Mouse (Mus musculus) small intestine, adult 2 months (tissue): Measurements from ENCODE around the gene Dync1i1. TPM values are rescaled to one million over a fixed set of nuclear protein-coding genes. Genes with fewer than 3 reads are reported as not detected.

Source experiments
- H3K27ac ChIP-seq: fragments of 200-500 bp; 2 replicates; pipeline ENCODE4 v1.5.1; 2012; ENCODE audit warnings: low read depth, low read length, control low read depth, inconsistent platforms; ENCODE audit not compliant: insufficient read depth
- H3K27me3 ChIP-seq: fragments of 200-500 bp; 2 replicates; pipeline ENCODE4 v1.6.1; 2012; ENCODE audit warnings: mild to moderate bottlenecking, moderate library complexity, low read length, inconsistent platforms; ENCODE audit not compliant: control insufficient read depth, insufficient read depth
- H3K36me3 ChIP-seq: fragments of 200-500 bp; 2 replicates; pipeline ENCODE4 v1.6.1; 2012; ENCODE audit warnings: mild to moderate bottlenecking, low read length, control low read depth, inconsistent platforms; ENCODE audit not compliant: control insufficient read depth, insufficient read depth
- H3K4me1 ChIP-seq: fragments of 200-500 bp; 2 replicates; pipeline ENCODE4 v1.6.1; 2012; ENCODE audit warnings: low read length, inconsistent platforms, mixed read lengths; ENCODE audit not compliant: control insufficient read depth, insufficient read depth, insufficient read length
- H3K4me3 ChIP-seq: fragments of 200-500 bp; 2 replicates; pipeline ENCODE4 v1.5.1; 2012; ENCODE audit warnings: low read depth, mild to moderate bottlenecking, control low read depth, inconsistent platforms, low read length, moderate library complexity
- CTCF ChIP-seq: fragments of 200-500 bp; IDR thresholded peaks from 2 replicates; pipeline ENCODE4 v1.5.1; 2012; ENCODE audit warnings: low read depth, mild to moderate bottlenecking, control low read depth, inconsistent platforms, low read length, moderate library complexity, mixed read lengths; ENCODE audit not compliant: insufficient replicate concordance, insufficient read length; ENCODE audit errors: extremely low read depth
- POLR2A ChIP-seq: fragments of 200-500 bp; IDR thresholded peaks from 2 replicates; pipeline ENCODE4 v1.6.1; 2012; ENCODE audit warnings: low read depth, mild to moderate bottlenecking, control low read depth, inconsistent platforms, low read length, moderate library complexity
- WGBS: fragments of 180-500 bp; shearing (Covaris S2); methylation state at CpG from one replicate; pipeline ENCODE4 v1.1.7; 2018; 5-methylcytosine and 5-hydroxymethylcytosine counted together
- polyA plus RNA-seq: library from polyadenylated mRNA; depleted of rRNA; stranded (reverse); fragments of >200 nt; gene quantifications from 2 replicates; pipeline ENCODE4 v1.2.3, GENCODE M21; 2012

Dync1i1 gene
- polyA plus RNA-seq, 1 experiment, result 0.25 TPM

DNA sequence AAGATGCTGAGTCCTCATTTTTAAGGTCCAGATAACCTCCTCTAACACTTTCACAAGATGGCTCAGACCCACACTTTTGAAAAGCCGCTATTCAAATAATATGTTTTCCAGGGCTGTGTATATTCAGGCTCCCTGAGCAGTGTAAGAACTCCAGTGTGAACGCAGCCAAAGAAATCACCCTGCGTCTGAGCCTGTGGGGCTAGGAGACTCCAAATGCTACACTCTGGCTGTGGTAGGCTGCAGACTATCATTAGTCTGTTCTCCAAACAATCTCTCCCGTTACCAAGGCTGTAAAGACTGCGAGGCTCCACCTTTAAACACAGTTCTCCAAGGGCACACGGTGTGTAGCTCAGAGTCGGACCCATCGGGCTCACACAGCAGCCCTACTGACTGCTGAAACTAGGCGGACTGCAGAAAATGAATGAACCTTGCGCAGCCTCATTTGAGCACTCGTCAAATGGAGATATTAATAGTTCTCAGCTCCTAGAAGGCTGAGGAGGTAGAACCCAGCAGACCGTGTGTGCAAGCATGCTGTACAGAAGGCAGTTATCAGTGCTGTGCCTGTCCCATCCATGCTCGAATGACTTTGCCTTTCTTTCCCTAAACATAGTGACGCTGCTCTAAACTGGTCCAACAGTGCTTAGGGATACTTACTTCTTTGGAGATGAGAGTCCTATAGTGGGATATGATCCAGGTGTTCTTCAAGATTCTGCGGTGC is 146.3 kb downstream of the Dync1i1 start:
- 60% methylated on average over 15 of the region's 15 CpGs for WGBS
- Histone ChIP-seq H3K27me3 (no peaks in the 10 kb centered on the region; the same call in 1 of the 2 replicates), H3K4me1 (no peaks in the 10 kb centered on the region)

GRCm38 (mm10) chr6:5889341-5889740 is 163.9 kb downstream of the Dync1i1 start:
- Histone ChIP-seq H3K27me3 (no peaks in the 10 kb centered on the region), H3K27ac (no peak overlapping the region), H3K4me3 (no peak overlapping the region), H3K4me1 (no peaks in the 10 kb centered on the region), H3K36me3 (no peaks in the 10 kb centered on the region)
- 41% methylated on average over 6 of the region's 6 CpGs for WGBS
- TF ChIP-seq CTCF, result no peak
- no peak for TF ChIP-seq POLR2A

More for the DNA sequence above, 146.3 kb downstream of the Dync1i1 start:
- H3K4me3 ChIP-seq, result no peak overlapping the region
- no peak overlapping the region for H3K27ac ChIP-seq
- TF ChIP-seq POLR2A, result no peak
- no peak for TF ChIP-seq CTCF
- H3K36me3 ChIP-seq, result no peaks in the 10 kb centered on the region

DNA sequence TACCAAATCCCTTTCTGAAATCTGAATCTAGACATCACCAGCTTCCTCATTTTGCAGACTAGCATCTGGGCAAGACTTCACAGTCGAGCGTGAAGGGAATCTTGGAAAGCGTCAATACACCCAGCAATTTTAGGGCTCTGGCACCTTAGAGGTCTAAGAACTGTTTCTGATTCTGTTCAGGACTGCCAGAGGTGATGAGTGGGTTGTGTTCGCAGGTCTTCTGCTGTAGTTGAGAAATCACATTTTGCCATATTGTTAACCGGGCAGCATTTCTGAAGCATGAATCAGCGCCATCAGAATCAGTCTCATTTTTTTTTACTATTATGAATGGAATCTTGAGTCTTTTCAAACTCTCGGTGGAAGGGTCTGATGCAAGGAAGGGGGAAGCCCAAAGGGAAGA is 185.9 kb downstream of the Dync1i1 start:
- H3K4me1 ChIP-seq, result no peaks in the 10 kb centered on the region
- WGBS, result 87% methylated on average over 7 of the region's 7 CpGs
- H3K36me3 ChIP-seq, result no peaks in the 10 kb centered on the region
- no peak overlapping the region for H3K27ac ChIP-seq
- no peak for TF ChIP-seq POLR2A
- no peak overlapping the region for H3K4me3 ChIP-seq
- no peaks in the 10 kb centered on the region for H3K27me3 ChIP-seq

DNA sequence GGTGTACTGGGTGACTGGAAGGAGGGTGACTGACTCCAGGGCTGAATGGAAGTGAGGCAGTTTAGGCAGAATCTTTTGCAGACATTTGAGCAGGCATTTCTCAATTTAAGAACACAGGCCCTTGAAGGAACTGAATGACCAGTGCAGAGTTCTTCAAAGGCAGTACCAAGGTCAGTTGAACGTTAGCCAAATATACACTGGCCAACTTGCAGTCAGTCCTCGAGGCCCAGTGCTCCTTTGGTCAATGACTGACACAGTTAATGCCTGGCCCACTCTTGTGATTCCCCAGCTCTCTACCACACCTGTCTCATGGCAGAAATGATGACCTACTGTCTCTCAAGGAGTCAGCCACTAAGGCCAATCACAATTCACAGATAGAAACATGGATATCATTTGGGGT is 189.6 kb downstream of the Dync1i1 start:
- Histone ChIP-seq H3K4me3 (no peak overlapping the region), H3K27ac (no peak overlapping the region), H3K36me3 (no peaks in the 10 kb centered on the region), H3K4me1 (no peaks in the 10 kb centered on the region), H3K27me3 (no peaks in the 10 kb centered on the region)
- WGBS, result 40% methylated on average over 2 of the region's 2 CpGs
- TF ChIP-seq CTCF (no peak), POLR2A (no peak)

GRCm38 (mm10) chr6:5920670-5921069 is 195.2 kb downstream of the Dync1i1 start:
- H3K27me3 ChIP-seq, result no peaks in the 10 kb centered on the region
- TF ChIP-seq POLR2A (no peak), CTCF (no peak)
- 73% methylated on average over 4 of the region's 4 CpGs for WGBS

DNA sequence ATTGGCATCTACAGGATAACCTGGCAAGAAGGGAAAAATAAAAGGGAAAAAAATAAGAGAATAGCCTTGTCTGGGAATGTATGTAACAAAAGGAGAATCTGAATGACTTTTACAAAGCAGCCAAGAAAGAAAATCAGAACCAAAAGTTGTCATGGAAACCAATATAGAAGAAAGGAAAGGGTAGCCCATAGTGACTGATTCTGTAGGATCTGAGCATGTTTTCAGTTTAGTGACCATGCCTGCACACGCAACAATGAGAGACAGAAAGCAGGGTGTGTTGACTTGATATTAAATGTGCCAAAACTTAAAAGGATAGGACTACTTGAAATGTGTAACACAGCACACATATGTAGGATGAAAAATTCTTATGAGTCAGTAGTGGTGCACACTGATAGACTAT is 197.2 kb downstream of the Dync1i1 start:
- no peaks in the 10 kb centered on the region for H3K27me3 ChIP-seq
- H3K4me1 ChIP-seq, result no peaks in the 10 kb centered on the region
- 84% methylated on average over 1 of the region's 1 CpGs for WGBS
- H3K27ac ChIP-seq, result no peak overlapping the region
- H3K36me3 ChIP-seq, result no peaks in the 10 kb centered on the region
- no peak for TF ChIP-seq POLR2A
- no peak for TF ChIP-seq CTCF
- H3K4me3 ChIP-seq, result no peak overlapping the region

More at GRCm38 (mm10) chr6:5920670-5921069, 195.2 kb downstream of the Dync1i1 start:
- no peak overlapping the region for H3K4me3 ChIP-seq
- no peak overlapping the region for H3K27ac ChIP-seq
- H3K36me3 ChIP-seq, result no peaks in the 10 kb centered on the region
- no peaks in the 10 kb centered on the region for H3K4me1 ChIP-seq

- no peak for TF ChIP-seq CTCF
- TF ChIP-seq POLR2A, result no peak
- 85% methylated on average over 7 of the region's 7 CpGs for WGBS
Observed at GRCm38 (mm10) chr6:5923148-5923547, 197.7 kb downstream of the Dync1i1 start.

More at GRCm38 (mm10) chr6:5923148-5923547, 197.7 kb downstream of the Dync1i1 start:
- no peaks in the 10 kb centered on the region for H3K36me3 ChIP-seq
- no peak overlapping the region for H3K27ac ChIP-seq
- H3K4me3 ChIP-seq, result no peak overlapping the region
- H3K27me3 ChIP-seq, result no peaks in the 10 kb centered on the region
- no peaks in the 10 kb centered on the region for H3K4me1 ChIP-seq
